Mouse (Mus musculus) left cerebral cortex, adult 2 months (tissue): Measurements from ENCODE around the gene Olfr584. TPM values are rescaled to one million over a fixed set of nuclear protein-coding genes. Genes with fewer than 3 reads are reported as not detected.
A peak's percentile ranks its signal among the peaks of the same experiment; 100 is the strongest.

Experiments used
- DNase-seq, 2 experiments: peaks; one replicate each; pipeline ENCODE4 v3.0.0; 2021 to 2022; ENCODE audit warnings: low spot score in 2 of 2, mixed read lengths in 1 of 2; ENCODE audit errors: extremely low spot score in 1 of 2
- H3K27ac ChIP-seq: fragments of 200-600 bp; 2 replicates; pipeline ENCODE4 v1.8.1; 2022
- H3K4me3 ChIP-seq: fragments of 200-600 bp; 2 replicates; pipeline ENCODE4 v1.8.1; 2022
- CTCF ChIP-seq: fragments of 200-600 bp; IDR thresholded peaks from 2 replicates; pipeline ENCODE4 v1.8.1; 2022; ENCODE audit warnings: antibody characterized with exemption, mild to moderate bottlenecking, moderate library complexity
- intact Hi-C: fragments of 180-260 bp; cut with DNase I; formaldehyde crosslinking; loops from one replicate; pipeline ENCODE4 v1.15.1; 2025
- long read RNA-seq, 2 experiments: library from polyadenylated mRNA; stranded (forward); transcript quantifications; one replicate each; pipeline ENCODE4 v2.0.0; 2021; ENCODE audit warnings: borderline mapping rate in 2 of 2
- total RNA-seq, 2 experiments: library from RNA; stranded (reverse); gene quantifications; 2 replicates each; pipeline ENCODE4 v1.2.3; 2021

Gene Olfr584
- not detected for total RNA-seq
- long read RNA-seq, experiment 1 = 0 reads
- long read RNA-seq, experiment 2 = 0 reads

GRCm38 (mm10) chr7:103081585-103081984, at the start of gene Olfr584:
Gene Olfr584 (plus strand): TSS chr7:103081885.
- no peak within 1 kb of the TSS for H3K27ac ChIP-seq
- no peak for DNase-seq
- TF ChIP-seq CTCF = no peak
- intact Hi-C loops = no loop called here
- no peak within 1 kb of the TSS for H3K4me3 ChIP-seq

- intact Hi-C loops = no loop called here
- no peak within 1 kb of the TSS for H3K4me3 ChIP-seq
- no peak for DNase-seq
- no peak for TF ChIP-seq CTCF
- no peak within 1 kb of the TSS for H3K27ac ChIP-seq
Observed at GRCm38 (mm10) chr7:103037724-103038123, 44.0 kb upstream of the Olfr584 start, which contains the start of gene Olfr582. Gene Olfr582 (plus strand): TSS chr7:103038024.

- no peak within 1 kb of the TSS for H3K4me3 ChIP-seq
- no peak for TF ChIP-seq CTCF
- no peak for DNase-seq
- intact Hi-C loops = loop anchor here (5.0 kb wide), 1 partner anchor 194 kb away; the partner anchor contains the start of gene Olfr566
- no peak within 1 kb of the TSS for H3K27ac ChIP-seq
Observed at GRCm38 (mm10) chr7:103051000-103051399, 30.7 kb upstream of the Olfr584 start, which contains the start of gene Olfr583. Gene Olfr583 (plus strand): TSS chr7:103051300.

- no peak for TF ChIP-seq CTCF
- intact Hi-C loops = no loop called here
- H3K4me3 ChIP-seq = no peak within 1 kb of the TSS
- H3K27ac ChIP-seq = no peak within 1 kb of the TSS
- no peak for DNase-seq
Observed at GRCm38 (mm10) chr7:103097420-103097819, 15.7 kb downstream of the Olfr584 start, which contains the start of gene Olfr585. Gene Olfr585 (plus strand): TSS chr7:103097720.

- DNase-seq = no peak
- intact Hi-C loops = no loop called here
- peak; percentile 22 for TF ChIP-seq CTCF
Observed at GRCm38 (mm10) chr7:103119406-103119805, 37.7 kb downstream of the Olfr584 start.

GRCm38 (mm10) chr7:103125538-103125937, 43.9 kb downstream of the Olfr584 start, which contains the start of gene Olfr586:
Gene Olfr586 (minus strand): TSS chr7:103125638.
- no peak for DNase-seq
- no peak within 1 kb of the TSS for H3K4me3 ChIP-seq
- H3K27ac ChIP-seq = no peak within 1 kb of the TSS
- no peak for TF ChIP-seq CTCF
- intact Hi-C loops = no loop called here

More at GRCm38 (mm10) chr7:103119406-103119805, 37.7 kb downstream of the Olfr584 start:
- H3K27ac ChIP-seq = no peak overlapping the region
- H3K4me3 ChIP-seq = no peak overlapping the region

Other genes with a start within 250 kb of the Olfr584 start
- not detected for gene Olfr566, start 223.1 kb upstream of the Olfr584 start, total RNA-seq
- gene Olfr568, start 204.8 kb upstream of the Olfr584 start, total RNA-seq = not detected
- not detected for gene Olfr569, start 191.0 kb upstream of the Olfr584 start, total RNA-seq
- gene Olfr570, start 187.3 kb upstream of the Olfr584 start, total RNA-seq = not detected
- gene Olfr571, start 164.3 kb upstream of the Olfr584 start, total RNA-seq = not detected
- gene Olfr572, start 157.5 kb upstream of the Olfr584 start, total RNA-seq = not detected
- gene Olfr573-ps1, start 139.3 kb upstream of the Olfr584 start, total RNA-seq = not detected
- not detected for gene Olfr574, start 133.4 kb upstream of the Olfr584 start, total RNA-seq
- not detected for gene Olfr575, start 123.1 kb upstream of the Olfr584 start, total RNA-seq
- gene Olfr576, start 119.2 kb upstream of the Olfr584 start, total RNA-seq = not detected
- not detected for gene Olfr577, start 105.9 kb upstream of the Olfr584 start, total RNA-seq
- gene Olfr578, start 92.6 kb upstream of the Olfr584 start, total RNA-seq = not detected
- not detected for gene Olfr582, start 43.9 kb upstream of the Olfr584 start, total RNA-seq
- gene Olfr583, start 30.6 kb upstream of the Olfr584 start, total RNA-seq = not detected
- gene Olfr585, start 15.8 kb downstream of the Olfr584 start, total RNA-seq = not detected
- gene Olfr586, start 43.8 kb downstream of the Olfr584 start, total RNA-seq = not detected
- gene Olfr588-ps1, start 59.0 kb downstream of the Olfr584 start, total RNA-seq = not detected
- gene Olfr589, start 74.5 kb downstream of the Olfr584 start, total RNA-seq = not detected
- not detected for gene Olfr591, start 96.5 kb downstream of the Olfr584 start, total RNA-seq
- gene Olfr592, start 102.9 kb downstream of the Olfr584 start, total RNA-seq = not detected
- not detected for gene Olfr593, start 130.0 kb downstream of the Olfr584 start, total RNA-seq
- gene Olfr594, start 135.1 kb downstream of the Olfr584 start, total RNA-seq = not detected
- gene Usp17ld, start 170.6 kb downstream of the Olfr584 start, total RNA-seq = not detected
- not detected for gene Olfr596, start 223.8 kb downstream of the Olfr584 start, total RNA-seq
- gene Olfr597, start 234.4 kb downstream of the Olfr584 start, total RNA-seq = not detected
- not detected for gene Olfr598, start 241.7 kb downstream of the Olfr584 start, total RNA-seq